Mouse (Mus musculus): ENCODE results near the gene Tbcd. TPM values are rescaled to one million over a fixed set of nuclear protein-coding genes. Genes with fewer than 3 reads are reported as not detected.

Tbcd gene
- polyA plus RNA-seq (2015; fragmentation: Nextera tagmentation; extraction: Ambion mirVana) = 36.7 and 37.1 TPM in 2 replicates

- under 1% methylated on average over 58 of the region's 58 CpGs for WGBS
- peak within 1 kb of the TSS; percentile 77 for H3K4me2 ChIP-seq
- 0 out of 2 replicates have a peak, but pooled peaks cover 7% of the 10 kb centered on the region for H3K36me3 ChIP-seq
- H3K4me3 ChIP-seq = peak within 1 kb of the TSS; percentile 99
- H3K4me1 ChIP-seq = peaks cover 17% of the 10 kb centered on the region
- peak within 1 kb of the TSS; percentile 29; the same call in 1 of the 2 replicates for H3K27ac ChIP-seq
- peak; percentile 97 for ATAC-seq (ENCODE audit: borderline replicate concordance, extremely low read depth, low FRiP score, low TSS enrichment)
- no peaks in the 10 kb centered on the region for H3K27me3 ChIP-seq
- peak within 1 kb of the TSS; percentile 56 for H3K9ac ChIP-seq
- H3K9me3 ChIP-seq = no peaks in the 10 kb centered on the region
Observed at GRCm38 (mm10) chr11:121451753-121452635, at the start of gene Tbcd. TSS of gene Tbcd (plus strand) at chr11:121451949.

GRCm38 (mm10) chr11:121407366-121408155 lies 44.2 kb upstream of the Tbcd start:
- no peaks in the 10 kb centered on the region for H3K36me3 ChIP-seq
- H3K4me3 ChIP-seq = no peak overlapping the region
- no peaks in the 10 kb centered on the region for H3K27me3 ChIP-seq
- H3K27ac ChIP-seq = no peak overlapping the region
- no peaks in the 10 kb centered on the region for H3K4me1 ChIP-seq
- WGBS = 61% methylated on average over 3 of the region's 3 CpGs
- no peak for ATAC-seq (ENCODE audit: borderline replicate concordance, extremely low read depth, low FRiP score, low TSS enrichment)
- no peaks in the 10 kb centered on the region for H3K9me3 ChIP-seq
- no peak overlapping the region for H3K4me2 ChIP-seq
- no peak overlapping the region for H3K9ac ChIP-seq

GRCm38 (mm10) chr11:121414762-121415161 lies 37.0 kb upstream of the Tbcd start:
- H3K27ac ChIP-seq = no peak overlapping the region
- ATAC-seq (ENCODE audit: borderline replicate concordance, extremely low read depth, low FRiP score, low TSS enrichment) = no peak
- no peaks in the 10 kb centered on the region for H3K4me1 ChIP-seq
- no peak overlapping the region for H3K4me2 ChIP-seq
- H3K36me3 ChIP-seq = no peaks in the 10 kb centered on the region
- H3K27me3 ChIP-seq = no peaks in the 10 kb centered on the region
- 71% methylated on average over 5 of the region's 5 CpGs for WGBS
- H3K9ac ChIP-seq = no peak overlapping the region
- H3K9me3 ChIP-seq = no peaks in the 10 kb centered on the region
- H3K4me3 ChIP-seq = no peak overlapping the region

GRCm38 (mm10) chr11:121415351-121415750 lies 36.4 kb upstream of the Tbcd start:
- 0 out of 2 replicates have a peak, but pooled peaks cover under 1% of the 10 kb centered on the region for H3K4me1 ChIP-seq
- H3K9ac ChIP-seq = no peak overlapping the region
- no peak overlapping the region for H3K4me3 ChIP-seq
- H3K4me2 ChIP-seq = no peak overlapping the region
- no peaks in the 10 kb centered on the region for H3K9me3 ChIP-seq
- no peak for ATAC-seq (ENCODE audit: borderline replicate concordance, extremely low read depth, low FRiP score, low TSS enrichment)
- no peak overlapping the region for H3K27ac ChIP-seq
- no peaks in the 10 kb centered on the region for H3K36me3 ChIP-seq
- no peaks in the 10 kb centered on the region for H3K27me3 ChIP-seq
- WGBS = 36% methylated on average over 5 of the region's 5 CpGs

- no peak overlapping the region for H3K9ac ChIP-seq
- H3K9me3 ChIP-seq = no peaks in the 10 kb centered on the region
- no peaks in the 10 kb centered on the region for H3K36me3 ChIP-seq
- 78% methylated on average over 5 of the region's 5 CpGs for WGBS
- no peak for ATAC-seq (ENCODE audit: borderline replicate concordance, extremely low read depth, low FRiP score, low TSS enrichment)
- peaks cover 15% of the 10 kb centered on the region for H3K4me1 ChIP-seq
- H3K27ac ChIP-seq = no peak overlapping the region
- H3K4me3 ChIP-seq = no peak overlapping the region
- no peaks in the 10 kb centered on the region for H3K27me3 ChIP-seq
- no peak overlapping the region for H3K4me2 ChIP-seq
Observed at GRCm38 (mm10) chr11:121417971-121418370, 33.8 kb upstream of the Tbcd start.

GRCm38 (mm10) chr11:121418932-121419331 lies 32.8 kb upstream of the Tbcd start:
- 65% methylated on average over 2 of the region's 2 CpGs for WGBS
- Histone ChIP-seq H3K27ac (no peak overlapping the region), H3K4me1 (peaks cover 15% of the 10 kb centered on the region), H3K9me3 (no peaks in the 10 kb centered on the region), H3K36me3 (no peaks in the 10 kb centered on the region), H3K4me2 (no peak overlapping the region), H3K9ac (no peak overlapping the region), H3K4me3 (no peak overlapping the region), H3K27me3 (no peaks in the 10 kb centered on the region)
- ATAC-seq (ENCODE audit: borderline replicate concordance, extremely low read depth, low FRiP score, low TSS enrichment) = no peak

GRCm38 (mm10) chr11:121420379-121420778 lies 31.4 kb upstream of the Tbcd start:
- 47% methylated on average over 5 of the region's 5 CpGs for WGBS
- Histone ChIP-seq H3K27me3 (no peaks in the 10 kb centered on the region), H3K9ac (peak overlapping the region; percentile 48; the same call in 1 of the 2 replicates), H3K4me3 (no peak overlapping the region), H3K9me3 (no peaks in the 10 kb centered on the region), H3K4me1 (peaks cover 15% of the 10 kb centered on the region), H3K4me2 (peak overlapping the region; percentile 87), H3K36me3 (no peaks in the 10 kb centered on the region), H3K27ac (no peak overlapping the region)
- no peak for ATAC-seq (ENCODE audit: borderline replicate concordance, extremely low read depth, low FRiP score, low TSS enrichment)

GRCm38 (mm10) chr11:121420830-121421552 lies 30.8 kb upstream of the Tbcd start, which contains the start of gene Fn3krp:
TSS of gene Fn3krp (plus strand) at chr11:121421401.
- H3K27ac ChIP-seq = peak within 1 kb of the TSS; percentile 73
- 2% methylated on average over 28 of the region's 28 CpGs for WGBS
- peak within 1 kb of the TSS; percentile 78 for H3K9ac ChIP-seq
- H3K4me1 ChIP-seq = peaks cover 15% of the 10 kb centered on the region
- no peaks in the 10 kb centered on the region for H3K36me3 ChIP-seq
- peak within 1 kb of the TSS; percentile 83 for H3K4me3 ChIP-seq
- H3K9me3 ChIP-seq = no peaks in the 10 kb centered on the region
- peak; percentile 100 for ATAC-seq (ENCODE audit: borderline replicate concordance, extremely low read depth, low FRiP score, low TSS enrichment)
- no peaks in the 10 kb centered on the region for H3K27me3 ChIP-seq
- H3K4me2 ChIP-seq = peak within 1 kb of the TSS; percentile 87

GRCm38 (mm10) chr11:121421553-121422173 lies 30.1 kb upstream of the Tbcd start:
- peak overlapping the region; percentile 43 for H3K27ac ChIP-seq
- no peak; the same call in none of the 2 replicates for ATAC-seq (ENCODE audit: borderline replicate concordance, extremely low read depth, low FRiP score, low TSS enrichment)
- H3K4me1 ChIP-seq = peaks cover 15% of the 10 kb centered on the region
- peak overlapping the region; percentile 83 for H3K4me3 ChIP-seq
- H3K4me2 ChIP-seq = peak overlapping the region; percentile 87
- H3K36me3 ChIP-seq = no peaks in the 10 kb centered on the region
- H3K9ac ChIP-seq = peak overlapping the region; percentile 78
- WGBS = 2% methylated on average over 28 of the region's 28 CpGs
- no peaks in the 10 kb centered on the region for H3K27me3 ChIP-seq
- no peaks in the 10 kb centered on the region for H3K9me3 ChIP-seq

GRCm38 (mm10) chr11:121433397-121433796 lies 18.4 kb upstream of the Tbcd start:
- ATAC-seq (ENCODE audit: borderline replicate concordance, extremely low read depth, low FRiP score, low TSS enrichment) = no peak; the same call in 1 of the 2 replicates
- Histone ChIP-seq H3K27me3 (peaks cover 4% of the 10 kb centered on the region; the same call in 1 of the 2 replicates), H3K4me3 (no peak overlapping the region), H3K36me3 (peaks cover 5% of the 10 kb centered on the region; the same call in 1 of the 2 replicates), H3K4me2 (no peak overlapping the region), H3K27ac (no peak overlapping the region), H3K4me1 (peaks cover 14% of the 10 kb centered on the region; the same call in 1 of the 2 replicates), H3K9me3 (no peaks in the 10 kb centered on the region), H3K9ac (no peak overlapping the region)
- WGBS = 74% methylated on average over 4 of the region's 4 CpGs

All from lung, embryonic 15.5 days (tissue).